Mouse (Mus musculus) small intestine, adult 2 months (tissue): ENCODE results near the gene Cwh43. TPM values are rescaled to one million over a fixed set of nuclear protein-coding genes. Genes with fewer than 3 reads are reported as not detected.

Source experiments
- H3K27ac ChIP-seq: fragments of 200-500 bp; 2 replicates; pipeline ENCODE4 v1.5.1; 2012; ENCODE audit warnings: low read depth, low read length, control low read depth, inconsistent platforms; ENCODE audit not compliant: insufficient read depth
- H3K27me3 ChIP-seq: fragments of 200-500 bp; 2 replicates; pipeline ENCODE4 v1.6.1; 2012; ENCODE audit warnings: mild to moderate bottlenecking, moderate library complexity, low read length, inconsistent platforms; ENCODE audit not compliant: control insufficient read depth, insufficient read depth
- H3K36me3 ChIP-seq: fragments of 200-500 bp; 2 replicates; pipeline ENCODE4 v1.6.1; 2012; ENCODE audit warnings: mild to moderate bottlenecking, low read length, control low read depth, inconsistent platforms; ENCODE audit not compliant: control insufficient read depth, insufficient read depth
- H3K4me1 ChIP-seq: fragments of 200-500 bp; 2 replicates; pipeline ENCODE4 v1.6.1; 2012; ENCODE audit warnings: low read length, inconsistent platforms, mixed read lengths; ENCODE audit not compliant: control insufficient read depth, insufficient read depth, insufficient read length
- H3K4me3 ChIP-seq: fragments of 200-500 bp; 2 replicates; pipeline ENCODE4 v1.5.1; 2012; ENCODE audit warnings: low read depth, mild to moderate bottlenecking, control low read depth, inconsistent platforms, low read length, moderate library complexity
- CTCF ChIP-seq: fragments of 200-500 bp; IDR thresholded peaks from 2 replicates; pipeline ENCODE4 v1.5.1; 2012; ENCODE audit warnings: low read depth, mild to moderate bottlenecking, control low read depth, inconsistent platforms, low read length, moderate library complexity, mixed read lengths; ENCODE audit not compliant: insufficient replicate concordance, insufficient read length; ENCODE audit errors: extremely low read depth
- POLR2A ChIP-seq: fragments of 200-500 bp; IDR thresholded peaks from 2 replicates; pipeline ENCODE4 v1.6.1; 2012; ENCODE audit warnings: low read depth, mild to moderate bottlenecking, control low read depth, inconsistent platforms, low read length, moderate library complexity
- WGBS: fragments of 180-500 bp; shearing (Covaris S2); methylation state at CpG from one replicate; pipeline ENCODE4 v1.1.7; 2018; 5-methylcytosine and 5-hydroxymethylcytosine counted together
- polyA plus RNA-seq: library from polyadenylated mRNA; depleted of rRNA; stranded (reverse); fragments of >200 nt; gene quantifications from 2 replicates; pipeline ENCODE4 v1.2.3, GENCODE M21; 2012

The Cwh43 gene
- polyA plus RNA-seq, 1 experiment, result 0.32 TPM

- H3K27me3 ChIP-seq, result 0 out of 2 replicates have a peak, but pooled peaks cover 7% of the 10 kb centered on the region
- no peak overlapping the region for H3K27ac ChIP-seq
- 46% methylated on average over 5 of the region's 5 CpGs for WGBS
- TF ChIP-seq POLR2A (no peak), CTCF (no peak)
- H3K36me3 ChIP-seq, result no peaks in the 10 kb centered on the region
- no peak overlapping the region for H3K4me3 ChIP-seq
- no peaks in the 10 kb centered on the region for H3K4me1 ChIP-seq
Measured at GRCm38 (mm10) chr5:73411771-73412170, 5.9 kb downstream of the Cwh43 start.

GRCm38 (mm10) chr5:73414172-73414571 is 8.3 kb downstream of the Cwh43 start:
- TF ChIP-seq CTCF (no peak), POLR2A (no peak)
- H3K27ac ChIP-seq, result no peak overlapping the region
- no peaks in the 10 kb centered on the region for H3K27me3 ChIP-seq
- H3K36me3 ChIP-seq, result no peaks in the 10 kb centered on the region
- H3K4me3 ChIP-seq, result no peak overlapping the region
- peaks cover 3% of the 10 kb centered on the region; the same call in 1 of the 2 replicates for H3K4me1 ChIP-seq
- WGBS, result 82% methylated on average over 10 of the region's 10 CpGs

GRCm38 (mm10) chr5:73419045-73419695 is 13.3 kb downstream of the Cwh43 start:
- H3K4me3 ChIP-seq, result no peak overlapping the region
- no peak overlapping the region for H3K27ac ChIP-seq
- peaks cover 4% of the 10 kb centered on the region for H3K4me1 ChIP-seq
- WGBS, result 17% methylated on average over 11 of the region's 11 CpGs
- no peaks in the 10 kb centered on the region for H3K27me3 ChIP-seq
- no peaks in the 10 kb centered on the region for H3K36me3 ChIP-seq
- no peak for TF ChIP-seq CTCF
- TF ChIP-seq POLR2A, result no peak

GRCm38 (mm10) chr5:73426824-73427223 is 20.9 kb downstream of the Cwh43 start:
- no peak for TF ChIP-seq POLR2A
- TF ChIP-seq CTCF, result no peak
- Histone ChIP-seq H3K36me3 (no peaks in the 10 kb centered on the region), H3K27me3 (no peaks in the 10 kb centered on the region), H3K4me3 (no peak overlapping the region), H3K4me1 (no peaks in the 10 kb centered on the region), H3K27ac (no peak overlapping the region)
- 61% methylated on average over 6 of the region's 6 CpGs for WGBS

DNA sequence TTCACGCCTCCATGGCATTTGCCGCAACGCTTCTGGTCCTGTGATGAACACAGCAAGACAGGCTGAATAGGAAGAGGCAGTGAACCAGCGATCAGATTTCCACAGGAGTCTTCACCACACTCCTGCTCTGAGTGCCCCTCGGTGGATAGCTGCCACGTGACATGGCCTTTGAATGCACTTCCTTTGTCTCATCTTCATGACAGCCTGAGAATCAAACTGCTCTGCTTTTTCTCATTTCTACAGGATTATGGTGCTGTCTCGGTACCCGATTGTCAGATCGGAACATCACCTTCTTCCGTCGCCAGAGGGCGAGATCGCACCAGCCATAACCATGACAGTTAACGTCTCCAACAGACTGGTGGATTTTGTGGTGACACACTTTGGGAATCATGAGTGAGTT is 25.7 kb downstream of the Cwh43 start:
- no peaks in the 10 kb centered on the region for H3K36me3 ChIP-seq
- WGBS, result 20% methylated on average over 14 of the region's 14 CpGs
- no peaks in the 10 kb centered on the region for H3K27me3 ChIP-seq
- peak; percentile 80; the same call in 1 of the 2 replicates for TF ChIP-seq CTCF
- TF ChIP-seq POLR2A, result no peak
- no peaks in the 10 kb centered on the region for H3K4me1 ChIP-seq
- H3K27ac ChIP-seq, result no peak overlapping the region
- H3K4me3 ChIP-seq, result no peak overlapping the region

DNA sequence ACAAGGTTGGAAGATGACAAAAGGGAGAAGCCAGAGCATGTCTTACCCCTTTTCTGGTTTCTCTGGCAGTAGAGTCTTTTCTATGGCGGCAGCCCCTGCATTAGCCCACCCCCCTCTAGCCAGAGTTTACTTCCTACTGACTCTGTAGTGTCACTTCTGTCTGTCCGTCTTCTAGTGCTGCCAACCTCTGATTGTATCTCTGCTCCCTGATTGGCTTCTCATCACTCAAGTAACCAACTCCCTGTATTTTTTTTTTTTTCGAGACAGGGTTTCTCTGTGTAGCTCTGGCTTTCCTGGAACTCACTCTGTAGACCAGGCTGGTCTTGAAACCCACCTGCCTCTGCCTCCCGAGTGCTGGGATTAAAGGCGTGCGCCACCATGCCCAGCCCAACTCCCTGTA is 26.9 kb downstream of the Cwh43 start:
- Histone ChIP-seq H3K4me1 (no peaks in the 10 kb centered on the region), H3K36me3 (no peaks in the 10 kb centered on the region), H3K27me3 (no peaks in the 10 kb centered on the region), H3K4me3 (no peak overlapping the region), H3K27ac (no peak overlapping the region)
- TF ChIP-seq POLR2A, result no peak
- no peak for TF ChIP-seq CTCF
- WGBS, result 73% methylated on average over 6 of the region's 6 CpGs

GRCm38 (mm10) chr5:73434764-73435163 is 28.9 kb downstream of the Cwh43 start:
- WGBS, result 68% methylated on average over 7 of the region's 7 CpGs
- TF ChIP-seq CTCF, result no peak
- no peak for TF ChIP-seq POLR2A
- H3K4me3 ChIP-seq, result no peak overlapping the region
- no peak overlapping the region for H3K27ac ChIP-seq
- no peaks in the 10 kb centered on the region for H3K36me3 ChIP-seq
- H3K4me1 ChIP-seq, result no peaks in the 10 kb centered on the region
- H3K27me3 ChIP-seq, result no peaks in the 10 kb centered on the region

DNA sequence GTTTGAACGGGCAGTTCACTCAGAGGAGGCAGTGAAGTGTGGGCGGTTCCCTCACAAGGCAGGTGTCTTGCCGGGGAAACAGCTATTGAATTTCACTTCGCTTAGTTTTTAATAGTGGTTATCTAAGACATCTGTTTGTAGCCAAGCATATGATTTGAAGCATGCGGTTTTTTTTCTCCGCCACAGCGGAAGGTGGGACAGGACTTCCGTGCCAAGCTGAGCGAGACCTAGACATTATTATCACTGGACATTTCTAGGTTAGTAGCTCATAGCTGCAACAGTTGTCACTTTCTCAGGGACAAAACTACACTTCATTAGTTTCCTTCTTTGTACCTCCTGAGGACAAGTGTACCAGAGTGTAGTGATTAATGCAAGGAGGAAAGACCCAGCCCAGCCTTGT is 36.3 kb downstream of the Cwh43 start:
- H3K4me3 ChIP-seq, result no peak overlapping the region
- no peak for TF ChIP-seq POLR2A
- no peak for TF ChIP-seq CTCF
- no peaks in the 10 kb centered on the region for H3K4me1 ChIP-seq
- no peaks in the 10 kb centered on the region for H3K36me3 ChIP-seq
- WGBS, result 58% methylated on average over 9 of the region's 9 CpGs
- no peak overlapping the region for H3K27ac ChIP-seq
- no peaks in the 10 kb centered on the region for H3K27me3 ChIP-seq
